Mouse (Mus musculus) lung, postnatal 36 days (tissue): ENCODE measurements around the gene Tlr9.

Source experiments
- DNase-seq: peaks from one replicate; pipeline ENCODE4 v3.0.0; 2022; ENCODE audit warnings: mixed read lengths

Tlr9 gene

GRCm38 (mm10) chr9:106222261-106222851 lies at the start of gene Tlr9:
Gene Tlr9, plus strand, starts transcription at chr9:106222598.
- no peak for DNase-seq

DNA sequence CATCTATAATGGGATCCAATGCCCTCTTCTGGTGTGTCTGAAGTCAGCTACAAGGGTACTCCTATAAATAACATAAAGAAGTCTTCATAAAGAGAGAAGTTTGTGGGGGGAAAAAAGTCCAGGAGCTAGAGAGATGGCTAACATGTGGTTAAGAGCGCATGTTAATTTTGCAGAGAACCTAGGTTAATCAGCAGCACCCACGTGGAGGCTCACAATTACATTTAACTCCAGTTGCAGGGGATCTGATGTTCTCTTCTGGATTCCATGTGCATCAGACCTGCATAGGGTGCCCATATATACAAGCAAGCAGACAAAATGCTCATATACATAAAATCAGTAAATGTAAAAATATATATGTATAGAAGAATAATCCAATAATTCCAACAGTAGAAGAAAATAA lies 49.0 kb upstream of the Tlr9 start:
- no peak for DNase-seq

- DNase-seq = no peak
Measured at GRCm38 (mm10) chr9:106175552-106176200, 46.7 kb upstream of the Tlr9 start.

GRCm38 (mm10) chr9:106176769-106177168 lies 45.6 kb upstream of the Tlr9 start:
- no peak for DNase-seq

DNA sequence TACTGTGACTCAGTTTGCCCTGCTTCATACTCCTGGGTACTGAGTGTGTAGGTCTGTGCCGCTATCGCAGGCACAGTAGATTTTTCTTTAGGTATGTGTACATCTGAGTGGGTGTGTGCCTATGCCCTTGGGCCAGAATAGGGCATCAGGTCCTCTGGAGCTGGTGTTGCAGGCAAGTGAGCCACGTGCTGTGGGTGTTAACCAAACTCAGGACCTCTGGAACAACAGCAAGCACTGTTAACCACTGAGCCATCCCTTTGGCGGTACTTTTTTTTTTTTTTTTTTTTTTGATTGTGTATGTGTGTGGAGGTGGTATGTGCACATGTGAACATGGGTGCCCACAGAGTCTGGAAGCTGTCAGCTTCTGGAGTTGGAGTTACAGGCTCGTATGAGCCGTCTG lies 44.6 kb upstream of the Tlr9 start:
- no peak for DNase-seq

DNA sequence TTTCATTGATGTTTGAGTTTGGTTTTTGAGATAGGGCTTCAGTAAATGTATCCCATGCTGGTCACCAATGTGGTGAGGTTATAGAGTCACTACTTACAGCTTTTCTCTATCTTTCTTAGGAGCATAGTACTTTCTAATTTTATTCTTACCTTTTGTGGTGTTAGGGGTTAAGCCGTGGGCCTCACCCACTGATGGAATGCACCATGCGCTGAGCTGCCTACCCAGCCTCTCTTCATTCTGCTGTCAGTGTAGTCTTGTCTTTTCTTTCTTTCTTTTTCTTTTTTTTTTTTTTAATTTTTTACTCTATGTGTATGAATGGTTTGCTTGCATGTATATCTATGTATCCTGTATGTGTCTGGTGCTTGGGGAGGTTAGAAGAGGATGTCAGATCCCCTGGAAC lies 42.9 kb upstream of the Tlr9 start:
- DNase-seq = no peak

GRCm38 (mm10) chr9:106179964-106180363 lies 42.4 kb upstream of the Tlr9 start:
- DNase-seq = no peak

GRCm38 (mm10) chr9:106182146-106182545 lies 40.3 kb upstream of the Tlr9 start:
- no peak for DNase-seq

DNA sequence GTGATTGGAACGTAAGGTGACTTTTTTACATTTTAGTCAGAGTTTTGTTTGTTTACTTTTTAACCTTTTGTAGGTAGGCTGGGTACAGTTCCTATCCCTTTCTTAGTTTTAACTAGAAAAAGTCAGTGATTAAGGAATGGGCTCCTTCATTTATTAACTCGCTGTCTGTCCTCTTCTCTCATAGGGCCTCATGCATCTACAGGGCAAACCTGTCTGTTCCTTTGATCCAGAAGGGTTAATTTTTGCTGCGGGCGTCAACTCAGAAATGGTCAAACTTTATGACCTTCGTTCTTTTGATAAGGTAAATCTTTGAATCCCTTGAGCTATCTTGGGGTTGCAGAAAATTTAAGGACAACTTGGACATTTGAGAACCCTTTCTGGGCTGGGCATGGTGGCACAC lies 38.4 kb upstream of the Tlr9 start:
- no peak for DNase-seq

- no peak for DNase-seq
Measured at GRCm38 (mm10) chr9:106191355-106191754, 31.0 kb upstream of the Tlr9 start.

GRCm38 (mm10) chr9:106192024-106192423 lies 30.4 kb upstream of the Tlr9 start:
- no peak for DNase-seq

DNA sequence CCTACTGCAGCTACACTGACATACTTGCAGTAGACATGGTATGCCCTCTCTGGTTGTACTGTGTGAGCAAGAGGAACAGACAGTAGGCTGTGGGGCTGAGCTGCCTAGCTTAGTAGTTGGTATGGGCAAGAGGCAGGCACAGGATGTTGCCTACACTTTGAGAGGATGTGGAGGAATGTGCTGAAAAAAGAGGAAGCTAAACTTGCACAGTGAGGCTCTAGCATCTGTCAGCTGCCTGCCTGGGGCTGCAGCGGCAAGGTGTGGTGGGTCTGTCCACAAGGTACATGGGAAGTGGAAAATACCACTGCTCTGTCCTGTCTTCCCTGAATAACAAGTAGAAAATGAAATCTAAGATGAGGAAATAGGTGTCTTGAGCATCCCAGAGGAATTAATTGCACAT lies 29.4 kb upstream of the Tlr9 start:
- peak; percentile 30 for DNase-seq

- no peak for DNase-seq
Measured at GRCm38 (mm10) chr9:106193930-106194807, 28.2 kb upstream of the Tlr9 start.

GRCm38 (mm10) chr9:106195693-106196092 lies 26.7 kb upstream of the Tlr9 start:
- DNase-seq = no peak

DNA sequence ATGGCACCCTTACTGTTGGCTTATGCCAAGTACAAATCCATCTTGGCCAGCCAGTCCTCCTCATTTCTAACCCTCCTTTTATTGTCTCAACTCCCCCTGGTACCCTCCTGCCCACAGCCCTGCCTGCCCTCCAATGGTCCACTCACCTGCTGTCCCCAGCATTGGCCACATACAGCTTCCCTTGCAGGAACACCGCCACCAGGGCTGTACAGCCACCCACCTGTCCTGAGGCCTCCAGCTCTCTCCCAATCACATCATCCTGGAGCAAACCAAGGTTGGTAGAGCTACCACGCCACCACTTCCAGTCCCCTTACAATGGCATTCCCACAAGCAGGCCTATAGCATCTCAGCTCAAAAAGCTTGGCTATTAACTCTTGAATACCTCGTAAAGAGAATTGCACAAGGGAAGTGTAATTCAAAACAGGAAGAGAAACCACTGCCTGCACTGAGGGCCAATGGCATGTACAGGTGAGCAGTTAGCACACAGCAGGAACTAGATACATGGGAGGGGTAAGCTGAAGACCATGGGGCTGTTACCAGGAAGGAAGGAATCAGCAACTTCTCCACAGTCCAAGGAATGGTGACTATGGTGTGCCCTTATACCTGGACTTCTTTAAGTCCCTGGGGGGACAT lies 25.2 kb upstream of the Tlr9 start:
- no peak for DNase-seq

GRCm38 (mm10) chr9:106197732-106198131 lies 24.7 kb upstream of the Tlr9 start:
- DNase-seq = no peak

DNA sequence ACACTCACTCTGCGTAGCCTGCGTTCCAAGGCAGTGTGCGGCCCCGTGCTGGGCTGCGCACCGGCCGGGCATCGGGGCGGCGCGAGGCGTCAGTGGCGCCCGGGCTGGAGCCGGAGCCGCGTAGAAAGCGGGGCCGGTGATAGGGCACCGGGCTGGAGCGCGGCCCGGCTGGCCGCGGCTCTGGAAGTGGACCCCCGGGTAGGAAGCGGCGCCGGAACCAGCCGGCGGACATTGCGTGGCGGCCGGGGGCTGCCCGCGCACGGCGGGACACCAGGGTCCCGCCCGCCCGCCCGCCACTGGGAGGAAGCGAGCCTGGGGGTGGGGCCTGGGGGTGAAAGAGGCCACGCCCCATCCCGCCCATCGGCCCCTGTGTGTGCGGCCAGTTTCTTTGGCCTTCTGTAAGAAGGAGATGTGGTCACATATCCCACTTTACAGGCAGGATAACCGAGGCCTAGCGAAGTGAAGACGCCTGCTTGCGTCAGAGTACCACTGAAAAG lies 23.4 kb upstream of the Tlr9 start:
- peak; percentile 93 for DNase-seq

GRCm38 (mm10) chr9:106199535-106200272 lies 22.7 kb upstream of the Tlr9 start, which contains the start of gene Ppm1m:
Gene Ppm1m, minus strand, starts transcription at chr9:106199746.
- DNase-seq = no peak

DNA sequence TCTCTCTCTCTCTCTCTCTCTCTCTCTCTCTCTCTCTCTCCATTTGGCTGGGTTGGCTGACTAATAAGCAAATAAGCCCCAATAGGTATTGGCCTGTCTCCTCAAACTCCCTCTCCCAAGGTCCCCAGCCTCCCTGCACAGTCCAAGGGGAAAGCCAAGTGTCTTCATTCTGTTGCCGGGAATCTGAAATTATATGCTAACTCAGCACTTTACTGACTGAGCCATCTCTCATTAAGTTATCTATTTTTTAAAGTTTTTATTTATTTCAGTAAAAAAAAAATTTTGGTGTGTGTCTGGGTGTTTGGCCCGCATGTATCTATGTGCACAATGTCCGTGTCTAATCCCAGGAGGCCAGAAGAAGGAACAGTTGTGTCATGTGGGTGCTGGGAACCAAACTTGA lies 20.5 kb upstream of the Tlr9 start:
- no peak for DNase-seq

- peak; percentile 90 for DNase-seq
Measured at GRCm38 (mm10) chr9:106202819-106203636, 19.4 kb upstream of the Tlr9 start, which contains the start of gene Twf2. Gene Twf2, plus strand, starts transcription at chr9:106203108.
